Mouse (Mus musculus) MEL (cell line): ENCODE results near the gene Rassf1.

Experiments used
- BHLHE40 ChIP-seq: IDR thresholded peaks from 2 replicates; pipeline ENCODE4 v1.6.1; 2012; ENCODE audit warnings: low read depth, mild to moderate bottlenecking, inconsistent platforms, low read length, improper control_type of control experiment, borderline replicate concordance
- CTCF ChIP-seq, 3 experiments: IDR thresholded peaks in 2 of 3; conservative IDR thresholded peaks in 1 of 3; 2 replicates each; pipeline ENCODE4 v1.5.1; 2011 to 2012; ENCODE audit warnings: low read length in 3 of 3, low read depth in 2 of 3, mild to moderate bottlenecking in 2 of 3, improper control_type of control experiment in 1 of 3, inconsistent platforms in 1 of 3, mixed read lengths in 1 of 3, moderate library complexity in 1 of 3; ENCODE audit not compliant: control insufficient read depth in 1 of 3, insufficient read depth in 1 of 3, poor library complexity in 1 of 3, severe bottlenecking in 1 of 3
- EP300 ChIP-seq, 2 experiments: IDR thresholded peaks; 2 replicates each; pipeline ENCODE4 v1.6.1; 2011; ENCODE audit warnings: improper control_type of control experiment in 2 of 2, low read length in 2 of 2, low read depth in 1 of 2, mild to moderate bottlenecking in 1 of 2
- KAT2A ChIP-seq: conservative IDR thresholded peaks from 2 replicates; pipeline ENCODE4 v1.6.1; 2012; ENCODE audit warnings: low read depth, low read length, improper control_type of control experiment, inconsistent platforms
- MAZ ChIP-seq: IDR thresholded peaks from 2 replicates; pipeline ENCODE4 v1.6.1; 2012; ENCODE audit warnings: low read depth, mild to moderate bottlenecking, inconsistent platforms, low read length, improper control_type of control experiment
- MYB ChIP-seq: IDR thresholded peaks from 2 replicates; pipeline ENCODE4 v1.6.1; 2011; ENCODE audit warnings: mild to moderate bottlenecking, low read depth, low read length, improper control_type of control experiment
- POLR2A ChIP-seq, 2 experiments: IDR thresholded peaks; 2 replicates each; pipeline ENCODE4 v1.6.1; 2011 to 2012; ENCODE audit warnings: low read length in 2 of 2, mild to moderate bottlenecking in 2 of 2, control low read depth in 1 of 2, improper control_type of control experiment in 1 of 2, low read depth in 1 of 2, moderate library complexity in 1 of 2; ENCODE audit not compliant: control insufficient read depth in 1 of 2, insufficient read depth in 1 of 2, poor library complexity in 1 of 2
- TAL1 ChIP-seq: IDR thresholded peaks from 2 replicates; pipeline ENCODE4 v1.6.1; 2012; ENCODE audit warnings: mild to moderate bottlenecking, inconsistent platforms, low read length, moderate library complexity, mixed read lengths
- USF1 ChIP-seq: IDR thresholded peaks from 2 replicates; pipeline ENCODE4 v1.6.1; 2014; ENCODE audit warnings: low read depth, mild to moderate bottlenecking, inconsistent platforms, low read length, improper control_type of control experiment, moderate library complexity
- USF2 ChIP-seq, 2 experiments: IDR thresholded peaks; 2 replicates each; pipeline ENCODE4 v1.6.1; 2011 to 2012; ENCODE audit warnings: improper control_type of control experiment in 2 of 2, low read length in 2 of 2, borderline replicate concordance in 1 of 2, inconsistent platforms in 1 of 2, low read depth in 1 of 2, mild to moderate bottlenecking in 1 of 2; ENCODE audit not compliant: insufficient read depth in 1 of 2

DNA sequence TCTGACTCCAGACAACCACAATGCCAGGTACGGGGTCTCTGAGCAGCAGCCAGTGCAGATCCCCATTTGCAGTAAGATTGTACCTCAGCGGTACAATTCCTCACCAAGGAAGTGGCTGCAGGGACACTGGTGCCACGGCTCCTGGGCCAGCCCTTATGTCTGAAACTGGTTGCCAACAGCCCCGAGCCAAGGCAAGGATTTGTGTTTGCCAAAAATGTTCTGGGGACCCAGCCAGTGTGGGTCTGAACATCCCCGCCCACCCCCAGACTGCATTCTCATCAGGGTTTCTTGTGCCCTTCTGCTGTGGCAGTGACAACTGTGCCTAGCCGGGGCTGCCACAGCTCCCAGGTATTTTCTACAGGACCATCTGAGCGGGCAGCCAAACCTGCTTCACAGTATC, 13.1 kb upstream of the Rassf1 start:
- TF ChIP-seq BHLHE40, result no peak
- no peak for TF ChIP-seq CTCF (IDR thresholded peaks at IDR 0.05 in 2 of 3, conservative IDR thresholded peaks at IDR 0.05 in 1 of 3; ENCODE audit: control insufficient read depth in 1 of 3, insufficient read depth in 1 of 3, low read depth in 2 of 3, low read length in 3 of 3, poor library complexity in 1 of 3, severe bottlenecking in 1 of 3)
- no peak for TF ChIP-seq KAT2A
- no peak for TF ChIP-seq POLR2A (IDR thresholded peaks at IDR 0.05; ENCODE audit: control insufficient read depth in 1 of 2, insufficient read depth in 1 of 2, low read depth in 1 of 2, low read length in 2 of 2, poor library complexity in 1 of 2)
- no peak for TF ChIP-seq MAZ
- no peak for TF ChIP-seq USF2 (IDR thresholded peaks at IDR 0.05; ENCODE audit: borderline replicate concordance in 1 of 2, insufficient read depth in 1 of 2, low read depth in 1 of 2, low read length in 2 of 2)
- no peak for TF ChIP-seq USF1
- no peak for TF ChIP-seq MYB
- no peak for TF ChIP-seq EP300 (IDR thresholded peaks at IDR 0.05; ENCODE audit: low read depth in 1 of 2, low read length in 2 of 2)
- no peak for TF ChIP-seq TAL1
